Mouse (Mus musculus): ENCODE results near the gene Gm26620.

The Gm26620 gene

DNA sequence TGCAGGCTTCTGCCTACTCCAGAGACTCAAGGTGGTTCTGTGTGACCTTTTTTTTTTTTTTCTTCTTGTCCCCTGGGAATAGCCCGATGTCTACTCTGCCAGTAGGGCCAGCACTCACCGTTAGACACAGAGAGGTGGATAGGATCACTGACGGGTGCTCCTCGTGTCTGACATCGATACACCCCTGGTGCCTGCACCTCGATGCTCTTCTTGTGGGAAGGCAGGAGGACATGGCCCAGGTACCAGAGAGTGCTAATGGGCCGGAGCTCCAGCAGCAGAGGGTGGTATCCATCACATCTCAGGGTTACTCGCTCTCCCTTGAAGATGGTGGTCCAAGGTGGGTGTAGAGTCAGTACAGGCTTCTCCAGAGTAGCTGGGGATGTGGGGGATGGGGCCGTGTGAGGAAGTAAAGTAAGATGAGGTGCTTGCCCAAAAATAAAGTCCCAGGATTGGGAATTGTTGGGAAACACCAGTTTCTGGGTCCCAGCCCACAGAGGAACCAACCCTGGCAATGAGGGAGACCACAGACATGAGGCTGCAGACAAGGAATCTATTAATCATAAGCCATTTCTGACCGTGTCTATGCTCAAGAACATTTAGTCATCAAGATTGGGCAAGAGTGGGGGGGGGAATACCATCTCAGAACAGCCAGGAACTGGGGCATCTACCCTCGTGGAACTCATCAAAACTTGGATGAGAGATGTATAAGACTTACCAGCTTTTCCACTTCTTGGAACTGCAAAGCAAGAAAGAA lies 27.2 kb downstream of the Gm26620 start:
- DNase-seq (ENCODE audit: low spot score in 2 of 2) = no peak

DNA sequence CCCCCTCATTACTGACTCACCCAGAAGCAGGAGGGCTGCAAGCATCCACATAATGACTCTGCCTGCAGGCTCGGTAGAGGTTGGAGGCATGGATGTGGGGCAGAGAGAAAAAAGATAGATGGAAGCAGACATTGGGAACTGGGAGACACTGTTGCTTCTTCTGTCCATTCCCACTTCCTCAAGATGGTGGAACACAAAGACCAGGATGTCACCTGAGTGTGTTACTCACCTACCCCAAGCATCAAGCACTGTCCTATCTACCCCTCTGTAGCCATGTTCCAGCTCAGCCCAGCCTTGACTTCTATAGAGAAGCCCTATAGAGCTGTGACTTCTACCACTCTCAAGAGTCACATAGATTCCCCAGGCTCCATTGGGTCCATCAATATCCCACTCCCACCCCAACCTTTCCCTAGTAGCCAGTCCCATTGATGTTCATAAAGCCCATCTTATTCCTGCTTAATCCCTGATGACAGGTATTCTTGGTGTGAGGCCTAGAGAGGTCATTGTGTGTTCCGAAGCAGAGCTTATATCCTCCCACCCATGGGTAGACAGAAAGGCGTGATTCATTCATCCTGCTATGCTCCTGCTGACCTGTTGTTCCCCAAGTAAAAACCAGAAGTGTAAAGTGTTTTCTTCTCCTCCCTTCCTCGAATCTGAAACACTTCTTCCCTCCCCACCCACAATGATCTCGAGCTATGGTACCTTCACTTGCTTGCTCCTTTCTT lies 28.2 kb downstream of the Gm26620 start, which contains the start of gene Fcrlb:
Fcrlb (minus strand) TSS at position 51 of the 725 bp plus-strand sequence.
- DNase-seq (ENCODE audit: low spot score in 2 of 2) = no peak

DNA sequence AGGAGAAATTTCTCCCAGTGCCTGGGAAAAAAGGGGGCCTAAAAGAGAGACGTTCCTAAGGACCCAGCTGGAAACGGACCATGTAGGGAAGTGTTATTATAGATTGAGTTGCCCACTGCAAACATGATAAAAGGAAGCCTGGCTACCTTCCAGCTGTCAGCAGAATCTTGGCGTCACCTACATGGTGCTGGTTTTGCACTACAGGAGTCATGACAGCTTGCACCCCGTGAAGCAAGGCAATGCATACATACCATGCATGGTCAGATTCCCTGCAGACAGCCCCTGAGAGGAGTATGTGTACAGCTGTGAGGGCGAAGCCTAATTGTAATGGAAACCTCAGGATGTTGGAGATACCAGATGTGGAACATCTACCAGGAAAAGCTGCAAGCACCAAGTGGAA lies 30.8 kb downstream of the Gm26620 start:
- DNase-seq (ENCODE audit: low spot score in 2 of 2) = no peak

DNA sequence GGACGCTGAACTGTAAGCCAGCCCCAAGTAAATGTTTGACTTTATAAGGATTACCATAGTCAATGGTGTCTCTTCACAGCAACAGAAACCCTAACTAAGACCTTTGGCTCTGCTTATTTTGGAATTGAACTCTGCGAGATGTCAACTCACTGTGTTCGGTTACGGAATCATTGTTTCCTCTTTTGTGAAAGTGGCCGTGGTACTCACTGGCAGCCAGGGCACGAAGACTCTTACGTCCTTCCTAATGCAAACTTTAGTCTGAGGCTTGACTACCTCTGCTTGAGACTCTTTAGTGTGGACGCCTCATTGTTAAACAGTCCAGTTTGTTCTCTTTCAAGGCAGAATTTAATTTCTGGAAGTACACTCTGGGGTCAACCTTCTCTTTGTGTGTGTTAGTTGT lies 34.4 kb downstream of the Gm26620 start:
- no peak for DNase-seq (ENCODE audit: low spot score in 2 of 2)

DNA sequence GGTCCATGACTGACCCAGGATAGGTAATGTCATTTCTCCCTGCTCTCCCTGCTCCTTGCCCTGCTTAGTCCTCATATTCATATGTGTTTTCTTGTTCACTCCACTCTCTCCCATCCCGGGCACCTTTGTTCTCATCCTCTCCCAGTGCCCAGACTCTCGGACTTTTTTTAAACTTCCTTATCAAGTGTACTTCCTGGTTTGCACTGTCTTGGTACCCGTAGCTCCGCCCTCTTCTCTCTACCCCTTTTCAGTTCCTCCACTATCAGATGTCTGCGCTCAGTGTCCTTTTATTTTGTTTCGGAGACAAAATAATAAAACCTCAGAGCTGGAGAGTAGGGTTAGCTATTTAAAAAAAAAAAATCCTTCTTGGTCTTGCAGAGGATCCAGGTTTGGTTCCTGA lies 39.6 kb downstream of the Gm26620 start:
- peak in 1 of 2 experiments; percentile 57 for DNase-seq (ENCODE audit: low spot score in 2 of 2)

DNA sequence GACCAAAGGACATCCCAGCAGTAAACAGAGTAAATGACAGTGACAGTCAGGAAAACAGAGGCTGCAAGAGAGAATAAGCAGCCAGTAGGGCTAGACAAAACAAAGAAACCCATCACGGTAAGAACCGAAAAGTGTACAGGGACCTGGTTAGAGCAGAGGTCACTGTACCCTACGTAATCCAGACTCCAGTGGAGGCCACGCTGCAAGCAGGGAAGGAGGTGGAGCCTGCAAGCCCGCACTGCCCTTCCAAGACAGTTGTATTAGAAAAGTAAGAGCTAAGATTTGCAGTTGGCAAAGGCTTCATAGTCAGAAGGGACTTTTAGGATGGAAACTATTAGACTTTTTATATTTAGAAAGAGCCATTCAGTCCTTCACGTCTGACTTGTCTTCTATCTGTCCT lies 42.1 kb downstream of the Gm26620 start:
- DNase-seq (ENCODE audit: low spot score in 2 of 2) = no peak

DNA sequence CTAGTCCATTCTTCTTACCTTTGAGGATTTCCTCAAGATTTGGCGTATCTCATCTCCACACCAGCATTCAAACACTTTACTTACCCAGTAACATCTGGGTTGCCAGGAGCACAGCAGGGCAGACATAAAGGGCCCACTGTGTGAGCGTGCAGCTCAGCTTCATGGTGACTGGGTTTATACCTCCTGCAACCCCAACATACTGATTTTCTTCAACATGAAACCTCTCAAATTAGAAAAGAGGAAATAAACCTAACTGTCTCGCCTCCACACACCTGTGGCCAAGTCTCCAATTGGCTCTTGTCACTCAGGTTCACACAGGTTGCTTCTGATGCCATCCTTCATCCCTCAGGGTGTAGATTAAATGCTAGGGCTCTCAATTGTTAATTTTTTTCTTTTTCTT lies 42.5 kb downstream of the Gm26620 start, which contains the start of gene Fcrla:
Fcrla (minus strand) TSS at position 206 of the 400 bp plus-strand sequence.
- DNase-seq (ENCODE audit: low spot score in 2 of 2) = peak in 1 of 2 experiments; percentile 36

DNA sequence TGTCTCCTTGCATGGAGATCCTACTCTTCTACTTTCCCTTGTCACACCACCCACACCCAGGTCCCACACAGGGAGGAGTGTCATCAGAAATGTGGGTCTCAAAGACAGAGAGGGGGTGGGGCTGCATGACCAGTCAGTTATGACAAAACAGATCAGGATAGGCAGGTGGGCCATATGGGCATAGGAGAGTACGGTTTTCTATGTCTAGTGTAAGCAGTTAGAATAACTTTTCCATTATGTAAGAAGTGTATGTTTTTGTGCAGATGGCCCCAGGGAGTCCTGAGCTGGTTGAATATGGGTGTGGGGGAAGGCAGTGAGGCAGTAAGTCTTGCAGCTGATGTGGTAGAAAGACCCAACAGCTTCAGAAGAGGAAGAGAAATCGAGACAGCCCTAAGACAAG lies 43.6 kb downstream of the Gm26620 start:
- peak in 1 of 2 experiments; percentile 63 for DNase-seq (ENCODE audit: low spot score in 2 of 2)

DNA sequence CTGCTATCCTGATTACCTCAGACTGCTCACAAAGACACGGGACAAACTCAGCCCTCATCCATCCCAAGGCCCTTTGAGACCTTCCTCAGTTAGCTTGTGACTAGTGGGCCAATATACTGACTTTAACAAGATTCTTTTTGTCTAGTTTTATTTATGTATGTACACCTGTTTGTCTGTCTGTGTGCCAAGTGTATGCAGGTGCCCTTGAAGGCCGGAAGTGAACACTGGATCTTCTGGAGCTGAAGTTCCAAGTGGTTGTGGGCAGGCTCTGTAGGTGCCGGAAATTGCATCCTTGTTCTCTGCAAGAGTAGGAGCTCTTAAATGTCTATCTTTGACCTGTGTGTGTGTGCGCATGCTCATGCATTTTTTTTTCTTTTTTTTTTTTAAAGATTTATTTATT lies 44.4 kb downstream of the Gm26620 start:
- DNase-seq (ENCODE audit: low spot score in 2 of 2) = no peak

DNA sequence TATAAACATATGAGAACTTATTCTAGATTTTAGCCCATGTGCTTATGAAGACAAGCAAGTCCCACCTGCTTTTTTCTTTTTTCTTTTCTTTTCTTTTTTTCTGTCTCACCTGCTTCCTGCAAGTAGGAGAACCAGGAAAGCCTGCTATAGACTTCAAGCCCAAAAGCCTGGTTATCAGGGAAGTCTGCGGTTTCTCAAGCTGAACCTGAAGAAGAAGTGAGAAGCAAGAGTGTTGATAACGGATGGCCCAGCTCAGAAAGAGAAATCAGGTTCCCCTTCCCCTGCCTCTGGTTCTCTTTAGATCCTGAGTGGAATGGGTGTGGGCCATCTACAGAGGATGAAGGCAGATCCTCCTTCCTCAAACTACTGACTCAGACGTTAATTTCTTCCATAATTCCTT lies 47.2 kb downstream of the Gm26620 start:
- DNase-seq (ENCODE audit: low spot score in 2 of 2) = no peak

DNA sequence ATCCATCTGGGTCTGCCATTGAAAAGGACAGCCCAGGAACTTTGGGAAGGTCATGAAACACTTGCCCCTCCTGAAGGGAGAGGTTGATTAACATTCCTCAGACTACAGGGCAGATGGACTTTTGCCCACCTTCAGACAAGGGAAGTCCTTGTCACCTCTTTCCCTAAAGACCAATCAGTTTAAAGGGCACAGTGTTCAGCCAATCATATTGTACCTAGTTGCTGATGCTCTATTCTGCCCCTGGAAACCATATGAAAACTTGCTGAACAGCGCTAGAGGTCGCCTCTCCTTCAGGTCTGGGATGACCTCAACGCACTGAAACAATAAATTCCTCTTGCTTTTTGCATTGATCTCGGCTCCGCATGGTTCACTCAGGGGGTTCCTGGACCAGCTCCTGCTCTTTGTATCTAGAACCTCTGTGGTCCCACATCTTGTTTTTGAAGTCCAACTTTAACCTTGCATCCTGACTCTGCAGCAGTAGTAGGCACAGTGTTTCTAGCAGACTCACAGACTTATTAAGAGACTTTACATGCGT lies 48.6 kb downstream of the Gm26620 start:
- no peak for DNase-seq (ENCODE audit: low spot score in 2 of 2)

DNA sequence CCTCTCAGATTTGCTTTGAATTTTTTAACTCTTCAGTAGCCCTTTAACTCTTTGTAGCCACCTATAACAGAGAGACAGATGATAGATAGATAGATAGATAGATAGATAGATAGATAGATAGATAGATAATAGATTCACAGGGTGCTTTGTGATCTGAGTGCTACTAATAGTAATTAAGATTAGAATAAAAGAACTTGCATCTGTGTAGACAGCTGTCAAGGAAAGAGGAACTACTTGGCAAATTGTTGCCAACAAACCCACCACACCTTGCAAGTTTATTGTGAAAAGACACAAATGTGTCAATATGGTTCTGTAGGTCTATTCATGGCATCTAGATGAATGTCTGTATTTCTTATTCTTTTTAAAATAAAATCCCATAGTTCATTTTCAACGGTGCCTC lies 49.1 kb downstream of the Gm26620 start:
- no peak for DNase-seq (ENCODE audit: low spot score in 2 of 2)

DNA sequence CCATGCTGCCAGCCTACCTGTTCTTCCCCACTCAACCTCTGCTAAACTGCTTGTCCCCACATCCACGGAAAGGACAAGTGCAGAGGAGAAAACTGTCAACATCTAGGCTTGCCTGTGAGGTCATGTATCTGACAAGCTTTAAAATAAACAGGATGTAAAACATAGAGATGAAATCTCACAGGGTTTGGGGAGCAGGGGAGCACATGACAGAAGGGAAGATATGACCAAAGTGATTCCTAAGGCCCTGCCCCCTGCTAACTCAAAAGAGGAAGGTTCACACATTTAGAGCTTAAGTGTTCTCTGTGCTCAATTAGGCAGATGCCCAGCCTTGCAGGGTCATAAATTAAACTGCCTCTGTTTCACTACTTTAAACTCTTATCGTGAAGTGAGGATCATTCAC lies 49.5 kb downstream of the Gm26620 start:
- no peak for DNase-seq (ENCODE audit: low spot score in 2 of 2)

Measured in spleen, postnatal 10 days (tissue).